Mouse (Mus musculus): ENCODE measurements at regions not wholly inside any gene's neighbourhood (a gene's known extent, or its start where the extent isn't known, plus 50 kb on each side); places are given as distances from the start of the nearest gene placed in this dataset.
"Not testable (repeated sequence)": the region's sequence is repeated elsewhere in the genome, so short reads cannot be mapped to it uniquely, and the experiment has no call there.

GRCm38 (mm10) chr9:97297538-97297937, 72.2 kb downstream of the Trim42 start:
- no peak for DNase-seq (ENCODE audit: low read depth)

GRCm38 (mm10) chr9:97295770-97296169, 74.0 kb downstream of the Trim42 start:
- DNase-seq (ENCODE audit: low read depth) = no peak

GRCm38 (mm10) chr9:97291870-97292269, 77.9 kb downstream of the Trim42 start:
- no peak for DNase-seq (ENCODE audit: low read depth)

- no peak for DNase-seq (ENCODE audit: low read depth)
Observed at GRCm38 (mm10) chr9:97284282-97284802, 85.4 kb downstream of the Trim42 start.

- no peak for DNase-seq (ENCODE audit: low read depth)
Observed at GRCm38 (mm10) chr9:97282090-97282489, 87.7 kb downstream of the Trim42 start.

- DNase-seq (ENCODE audit: low read depth) = not testable (repeated sequence)
Observed at GRCm38 (mm10) chr9:97275449-97275848, 94.3 kb downstream of the Trim42 start.

- no peak for DNase-seq (ENCODE audit: low read depth)
Observed at GRCm38 (mm10) chr9:97273891-97274290, 95.9 kb downstream of the Trim42 start.

GRCm38 (mm10) chr9:97272061-97272460, 97.7 kb downstream of the Trim42 start:
- no peak for DNase-seq (ENCODE audit: low read depth)

- no peak for DNase-seq (ENCODE audit: low read depth)
Observed at GRCm38 (mm10) chr9:97247621-97248020, 122.1 kb downstream of the Trim42 start.

GRCm38 (mm10) chr9:97226074-97226473, 115.1 kb upstream of the Slc25a36 start:
- DNase-seq (ENCODE audit: low read depth) = no peak

- no peak for DNase-seq (ENCODE audit: low read depth)
Observed at GRCm38 (mm10) chr9:97224549-97224948, 113.6 kb upstream of the Slc25a36 start.

- DNase-seq (ENCODE audit: low read depth) = peak; percentile 2
Observed at GRCm38 (mm10) chr9:97214806-97215205, 103.8 kb upstream of the Slc25a36 start.

GRCm38 (mm10) chr9:97190321-97190860, 79.4 kb upstream of the Slc25a36 start:
- DNase-seq (ENCODE audit: low read depth) = no peak

- no peak for DNase-seq (ENCODE audit: low read depth)
Observed at GRCm38 (mm10) chr9:97189646-97190045, 78.7 kb upstream of the Slc25a36 start.

- no peak for DNase-seq (ENCODE audit: low read depth)
Observed at GRCm38 (mm10) chr9:97188616-97189330, 77.8 kb upstream of the Slc25a36 start.

GRCm38 (mm10) chr9:97173230-97173951, 62.4 kb upstream of the Slc25a36 start:
- no peak for DNase-seq (ENCODE audit: low read depth)

GRCm38 (mm10) chr9:97172075-97172474, 61.1 kb upstream of the Slc25a36 start:
- DNase-seq (ENCODE audit: low read depth) = peak; percentile 37

- no peak for DNase-seq (ENCODE audit: low read depth)
Observed at GRCm38 (mm10) chr9:97171484-97171883, 60.5 kb upstream of the Slc25a36 start.

- no peak for DNase-seq (ENCODE audit: low read depth)
Observed at GRCm38 (mm10) chr9:97170836-97171235, 59.9 kb upstream of the Slc25a36 start.

GRCm38 (mm10) chr9:97162465-97162864, 51.5 kb upstream of the Slc25a36 start:
- peak; percentile 7 for DNase-seq (ENCODE audit: low read depth)
